Mouse (Mus musculus) hematopoietic stem cell, adult 5-6 weeks (primary cell): ENCODE measurements around the gene Kpnb1. TPM values are rescaled to one million over a fixed set of nuclear protein-coding genes. Genes with fewer than 3 reads are reported as not detected.

Experiments used
- ATAC-seq, 2 experiments: fragments of 125-278 bp in 1 of 2; replicated peaks in 1 of 2; 2 replicates each; pipeline ENCODE4 v1.8.0; 2016 to 2017; ENCODE audit warnings: inconsistent platforms in 2 of 2, mild to moderate bottlenecking in 2 of 2, moderate number of reproducible peaks in 2 of 2, low read depth in 1 of 2, moderate TSS enrichment in 1 of 2; ENCODE audit not compliant: low FRiP score in 2 of 2, poor library complexity in 2 of 2, severe bottlenecking in 2 of 2, insufficient read depth in 1 of 2, low TSS enrichment in 1 of 2
- total RNA-seq: library from RNA; stranded (forward); fragments of 172-1452, 232-1000 nt; gene quantifications from 2 replicates; pipeline ENCODE4 v1.2.3, GENCODE M21; 2017

Gene Kpnb1
- 329 and 360 TPM in 2 replicates for total RNA-seq

DNA sequence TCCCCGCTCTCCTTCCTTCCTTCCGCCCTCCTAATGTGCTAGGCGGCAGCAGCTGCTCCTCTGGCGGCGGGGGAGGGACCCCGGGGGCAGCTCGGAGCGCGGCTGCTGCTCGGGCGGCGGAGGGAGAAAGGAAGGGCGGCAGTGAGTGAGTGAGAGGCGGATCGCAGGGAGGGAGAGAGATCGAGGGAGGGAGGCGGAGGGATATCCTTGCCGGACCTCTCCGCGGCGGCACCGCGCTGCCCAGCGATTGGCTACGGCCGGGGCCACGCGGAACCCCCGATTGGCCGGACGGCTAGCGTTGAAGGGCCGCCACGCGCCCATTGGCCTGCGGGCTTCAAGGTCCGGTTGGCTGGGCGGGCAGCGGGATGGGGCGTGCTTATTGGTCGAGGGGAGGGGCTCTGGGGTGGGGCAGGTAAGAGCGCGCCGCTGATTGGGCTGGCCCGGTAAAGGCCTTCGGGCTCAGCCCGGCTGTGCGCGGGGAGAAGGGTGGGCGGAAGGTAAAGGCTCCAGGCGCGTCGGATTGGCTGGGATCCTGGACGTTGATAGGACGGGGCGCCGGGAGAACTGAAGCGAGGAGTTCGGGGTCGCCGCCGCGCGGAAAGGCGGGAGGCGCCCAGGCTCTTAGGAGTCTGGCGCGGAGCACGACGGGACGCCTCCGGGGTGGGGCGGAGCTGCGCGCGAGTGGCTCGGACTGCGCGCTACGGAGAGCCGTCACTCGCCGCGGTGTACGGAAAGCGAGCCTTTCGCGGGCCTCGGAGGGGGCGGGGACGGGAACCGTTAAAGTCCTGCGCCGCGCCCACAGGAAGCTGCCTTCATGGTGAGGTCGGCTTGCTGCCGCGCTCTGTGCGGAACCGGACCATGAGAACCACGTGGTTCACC is at the start of gene Kpnb1:
TSS of gene Kpnb1 (minus strand) at position 118 of the 879 bp plus-strand sequence.
- ATAC-seq = peak; percentile 78 to 82

DNA sequence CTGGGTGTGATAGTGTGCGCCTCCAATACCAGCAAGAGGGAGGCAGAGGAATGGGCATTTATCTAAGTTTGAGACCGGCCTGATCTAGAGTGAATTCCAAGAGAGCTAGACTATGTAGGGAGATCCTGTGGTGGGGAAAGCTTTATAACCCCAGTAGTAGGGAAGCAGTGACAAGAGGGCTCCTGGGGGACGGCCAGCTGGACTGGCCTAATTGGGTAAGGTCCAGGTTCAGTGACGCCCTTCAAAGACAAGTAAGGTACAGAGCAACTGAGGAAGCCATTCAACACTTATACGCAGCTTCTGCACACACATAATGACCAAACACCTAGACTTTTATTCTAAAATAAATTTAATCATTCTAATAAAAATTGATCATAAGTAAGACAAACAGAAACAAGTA is 44.8 kb upstream of the Kpnb1 start:
- no peak for ATAC-seq

DNA sequence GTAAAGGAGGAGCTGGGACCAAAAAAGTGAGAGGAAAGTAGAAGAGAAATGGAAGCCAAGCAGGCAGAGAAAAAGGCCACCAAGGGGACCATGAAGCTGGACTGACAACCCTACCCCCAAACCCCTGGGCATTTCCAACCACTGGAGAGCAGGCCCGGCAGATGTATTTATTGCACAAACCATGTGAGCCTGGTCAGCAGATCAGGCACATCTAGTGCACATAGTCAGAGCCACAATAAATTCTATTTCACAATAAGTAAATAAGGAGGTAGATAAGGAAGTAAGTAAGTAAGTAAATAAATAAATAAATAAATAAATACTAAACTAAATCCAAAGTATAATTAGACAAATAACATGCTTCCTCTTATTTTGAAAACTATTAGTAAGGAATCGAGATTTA is 41.7 kb upstream of the Kpnb1 start:
- ATAC-seq = no peak

DNA sequence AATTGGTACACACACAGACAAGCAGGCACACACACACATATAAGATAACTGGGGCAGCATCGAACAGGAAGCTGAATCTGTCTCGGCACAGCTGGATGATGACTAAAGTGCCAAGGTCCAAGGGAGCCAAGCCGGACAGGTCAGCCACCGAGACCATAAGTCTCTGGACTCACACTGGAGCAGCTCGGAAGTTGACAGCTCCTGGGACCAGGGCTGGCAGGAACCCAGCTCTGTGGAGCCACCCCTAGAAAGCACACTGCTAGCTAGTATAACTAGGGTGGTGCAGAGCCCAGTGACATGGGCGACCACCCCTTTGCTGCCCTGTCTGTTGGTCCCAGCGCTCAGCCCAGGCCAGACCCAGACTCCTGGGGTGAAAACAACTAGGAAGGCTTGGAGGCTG is 41.3 kb upstream of the Kpnb1 start:
- no peak for ATAC-seq

DNA sequence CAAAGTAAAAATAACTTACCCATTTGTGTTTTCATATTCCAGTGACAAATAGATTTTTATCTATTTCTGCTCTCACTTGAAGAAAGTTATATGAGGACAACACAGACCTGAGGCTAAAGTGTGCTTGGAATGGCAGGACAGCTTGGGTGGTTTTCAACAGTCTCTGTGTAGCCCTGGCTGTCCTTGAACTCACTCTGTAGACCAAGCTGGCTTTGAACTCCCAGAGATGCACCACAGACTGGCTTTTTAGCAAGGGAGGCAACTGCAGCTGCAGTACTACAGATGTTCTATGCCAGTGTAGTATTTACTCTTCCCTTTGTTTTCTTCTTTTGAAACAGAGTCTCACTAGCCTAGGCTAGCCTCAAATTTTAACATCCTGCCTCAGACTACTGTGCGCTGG is 38.5 kb upstream of the Kpnb1 start:
- ATAC-seq = no peak

DNA sequence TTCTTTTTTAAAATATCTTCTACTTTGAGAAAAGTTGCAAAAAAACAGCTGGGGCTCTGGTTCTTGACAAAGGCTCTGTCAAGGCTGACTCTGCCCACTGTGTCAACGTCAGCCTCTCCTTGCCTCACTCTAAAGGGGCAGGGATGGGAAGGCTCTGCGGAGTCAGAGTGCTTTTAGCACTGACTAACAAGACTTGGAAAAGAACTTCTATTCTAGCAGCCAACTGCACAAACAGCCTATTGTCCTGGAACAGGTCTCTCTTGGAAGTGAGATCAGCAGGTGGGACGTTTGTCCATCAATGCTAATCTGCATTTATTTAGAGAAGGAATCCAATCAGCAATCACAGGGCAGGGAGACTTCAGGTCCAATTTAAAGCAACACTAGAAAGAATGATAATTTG is 35.8 kb upstream of the Kpnb1 start:
- ATAC-seq = no peak

DNA sequence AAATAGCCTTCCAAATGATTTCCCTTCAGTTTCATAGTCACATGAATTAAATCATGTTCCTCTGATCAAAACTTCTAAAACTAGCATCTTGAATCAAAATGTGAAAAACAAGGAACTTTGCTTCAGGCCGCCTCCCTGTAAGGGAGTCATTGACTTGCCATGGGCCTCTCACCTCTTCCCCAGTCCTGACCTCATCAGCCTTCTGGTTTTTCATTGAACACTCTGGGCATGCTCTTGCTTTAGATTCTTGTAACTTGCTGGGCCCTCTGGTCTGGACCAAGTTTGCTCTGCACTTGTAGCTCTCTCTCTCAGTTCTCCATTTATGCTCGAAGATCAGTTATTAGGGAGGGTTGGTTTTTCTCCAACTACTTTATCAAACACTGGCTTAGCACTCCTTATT is 33.9 kb upstream of the Kpnb1 start:
- no peak for ATAC-seq

DNA sequence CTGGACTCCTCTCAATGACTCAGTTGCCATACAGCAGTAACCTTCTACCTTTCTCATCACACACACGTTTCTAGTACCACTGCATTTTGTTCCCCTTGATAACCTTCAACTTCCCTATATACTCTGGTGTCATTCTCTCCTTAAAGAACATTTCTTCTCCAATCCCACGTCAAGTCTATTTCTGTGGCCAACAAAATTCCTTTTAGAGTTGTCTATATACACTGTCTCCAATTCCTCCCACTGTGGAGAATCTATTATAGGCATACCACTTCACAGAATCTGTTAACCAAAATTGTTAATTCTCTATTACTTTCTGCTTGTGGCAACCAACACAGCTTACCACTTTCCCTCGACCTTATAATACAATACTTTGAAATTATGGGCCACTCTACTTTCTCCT is 32.5 kb upstream of the Kpnb1 start:
- ATAC-seq = no peak

DNA sequence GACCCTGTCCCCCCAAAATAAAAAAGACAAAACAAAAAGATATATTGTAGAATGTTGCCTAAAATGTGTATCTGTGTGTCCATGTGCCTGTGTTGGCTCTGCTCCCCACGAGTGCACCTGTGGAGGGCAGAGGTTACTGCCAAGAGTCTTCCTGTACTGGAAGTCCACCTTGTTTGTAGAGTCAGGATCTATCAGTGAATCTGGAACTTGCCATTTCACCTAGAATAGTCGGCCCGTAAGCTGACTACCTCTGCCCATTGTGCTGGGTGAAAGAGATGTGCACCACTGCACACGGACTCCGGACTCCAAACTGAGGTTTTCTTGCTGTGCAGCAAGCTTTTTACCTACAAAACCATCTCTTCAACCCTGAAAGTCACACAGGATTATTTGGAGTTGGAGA is 26.7 kb upstream of the Kpnb1 start:
- ATAC-seq = no peak

DNA sequence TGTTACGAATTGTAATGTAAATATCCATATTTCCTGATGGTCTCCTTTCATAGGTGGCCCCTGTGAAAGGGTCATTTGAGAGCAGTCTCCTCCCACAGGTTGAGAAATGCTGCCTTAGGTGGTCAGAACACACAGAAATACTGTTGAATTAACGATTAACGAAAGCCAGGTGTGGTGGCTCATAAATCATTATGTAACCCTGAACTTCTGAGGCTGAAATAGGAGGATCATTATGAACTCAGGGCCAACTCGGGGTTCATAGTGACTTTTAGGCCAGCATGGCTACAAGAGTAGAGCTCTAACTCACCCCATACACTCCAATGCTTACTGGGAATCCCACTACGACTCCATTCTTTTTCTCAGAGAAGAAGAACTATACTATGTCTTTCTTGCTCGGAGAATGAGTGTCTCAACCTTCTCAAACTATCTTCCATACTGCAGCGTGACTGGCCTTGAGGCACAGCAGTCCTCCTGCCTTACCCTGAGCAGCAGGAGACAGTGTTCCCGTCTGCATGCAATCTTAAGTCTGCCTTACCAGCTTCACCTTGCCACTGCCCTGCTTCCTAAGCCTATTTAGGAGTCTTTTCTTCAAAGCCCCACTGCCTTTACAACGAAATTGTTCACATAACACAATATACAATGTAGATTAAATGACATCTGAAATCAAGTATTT is 23.2 kb upstream of the Kpnb1 start:
- no peak for ATAC-seq

DNA sequence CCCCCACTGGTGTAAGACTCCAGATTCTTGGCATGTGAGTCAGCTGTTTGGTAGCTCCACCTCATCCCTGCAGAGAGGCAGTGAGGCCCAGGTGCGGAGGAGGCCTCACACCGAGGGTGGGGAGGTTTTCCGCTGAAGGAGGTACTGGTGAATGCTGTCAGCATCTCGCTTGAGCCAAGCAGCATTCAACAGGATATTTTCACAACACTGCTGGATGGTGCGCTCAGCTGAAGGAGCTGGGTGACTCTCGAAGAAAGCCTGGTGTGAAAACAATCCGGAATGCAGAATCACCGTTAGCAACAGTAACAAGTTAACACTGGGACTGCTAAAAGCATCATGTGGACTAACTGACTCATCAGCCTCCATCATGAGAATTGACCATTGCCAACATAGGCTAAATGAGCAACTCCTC is 19.3 kb upstream of the Kpnb1 start:
- ATAC-seq = no peak

DNA sequence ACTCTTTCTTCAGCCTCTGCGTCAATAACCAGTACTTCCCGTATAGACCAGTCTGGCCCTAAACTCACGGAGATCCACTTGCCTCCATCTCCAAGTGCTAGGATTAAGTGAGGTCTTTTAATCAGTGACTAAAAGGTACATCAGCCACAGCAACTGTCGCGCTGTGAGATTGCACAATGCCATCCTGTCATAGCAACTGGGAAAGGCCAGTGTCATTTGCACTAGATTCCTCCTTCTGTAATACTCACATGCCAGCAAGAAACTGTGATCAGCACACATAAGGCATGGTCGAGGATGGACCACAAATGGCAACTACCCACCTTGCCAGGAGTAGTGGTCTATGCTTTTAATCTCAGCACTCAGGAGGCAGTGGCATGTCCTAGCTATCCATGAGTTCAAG is 11.8 kb upstream of the Kpnb1 start:
- ATAC-seq = no peak

DNA sequence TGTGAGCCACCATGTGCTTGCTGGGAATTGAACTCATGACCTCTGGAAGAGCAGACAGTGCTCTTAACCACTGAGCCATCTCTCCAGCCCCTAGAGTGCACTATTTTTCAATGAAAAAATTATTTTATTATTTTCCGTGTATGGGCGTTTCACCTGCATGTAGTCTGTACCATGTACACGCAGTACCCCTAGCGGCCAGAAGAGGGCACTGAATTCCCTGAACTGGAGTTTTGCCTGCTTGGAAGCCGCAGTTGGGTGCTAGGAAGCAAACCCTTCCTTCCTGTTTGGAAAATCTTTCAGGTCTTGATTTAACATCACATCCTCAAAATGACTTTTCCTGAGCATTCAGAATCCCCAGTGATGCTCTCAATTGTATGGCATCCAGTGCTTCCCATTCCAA is 10.9 kb upstream of the Kpnb1 start:
- ATAC-seq = peak; percentile 56 to 58; a peak in 3 of 4 replicates

DNA sequence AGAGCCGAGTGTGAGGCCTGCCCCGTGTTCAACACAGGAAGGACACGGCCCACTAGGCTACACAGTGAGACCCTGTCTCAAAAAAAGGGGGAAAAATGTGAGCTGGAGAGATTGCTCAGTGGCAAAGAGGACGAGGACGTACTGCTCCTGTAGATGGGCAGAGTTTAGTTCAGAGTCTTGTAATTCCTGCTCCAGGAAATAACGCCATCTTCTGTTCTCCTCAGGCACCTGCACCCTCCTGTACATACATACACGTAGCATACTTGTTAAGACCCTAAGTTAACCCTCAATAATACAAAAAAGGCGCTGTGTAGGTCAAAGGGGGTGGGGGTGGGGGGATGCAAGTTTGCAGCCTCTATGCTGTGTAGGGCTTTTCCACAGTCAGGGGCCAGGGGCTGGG is 9.3 kb upstream of the Kpnb1 start:
- no peak for ATAC-seq

DNA sequence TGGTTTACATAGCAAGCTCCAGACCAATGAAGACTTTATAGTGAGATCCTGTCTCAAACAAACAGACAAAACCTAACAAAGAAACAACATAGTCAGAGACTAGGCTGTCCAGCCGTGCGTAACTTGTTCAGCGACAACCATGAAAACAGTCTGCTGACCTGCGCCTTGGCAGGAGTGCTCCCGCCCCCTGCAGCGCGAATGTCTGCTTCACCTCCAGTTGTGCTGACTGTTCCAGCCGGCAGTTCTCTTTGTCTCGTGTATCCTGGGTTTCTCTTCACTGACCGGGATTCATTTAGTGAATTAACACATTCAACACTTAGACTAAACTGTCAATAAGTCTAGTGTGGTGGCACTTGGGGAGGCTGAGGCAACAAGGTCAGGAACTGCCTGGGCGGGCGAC is 8.9 kb upstream of the Kpnb1 start:
- no peak for ATAC-seq

DNA sequence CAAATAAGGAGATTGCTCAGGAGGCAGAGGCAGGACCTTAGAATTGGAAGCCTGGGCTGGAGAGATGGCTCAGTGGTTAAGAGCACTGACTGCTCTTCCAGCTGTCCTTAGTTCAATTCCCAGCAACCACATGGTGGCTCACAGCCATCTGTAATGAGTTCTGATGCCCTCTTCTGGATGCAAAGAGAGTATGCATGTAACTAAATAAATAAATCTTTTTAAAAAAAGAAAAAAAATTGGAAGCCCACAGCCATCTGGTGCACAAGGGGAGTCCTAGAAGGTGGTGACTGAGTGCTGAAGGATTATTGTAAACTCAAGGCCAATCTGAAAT is 4.9 kb upstream of the Kpnb1 start:
- ATAC-seq = no peak

DNA sequence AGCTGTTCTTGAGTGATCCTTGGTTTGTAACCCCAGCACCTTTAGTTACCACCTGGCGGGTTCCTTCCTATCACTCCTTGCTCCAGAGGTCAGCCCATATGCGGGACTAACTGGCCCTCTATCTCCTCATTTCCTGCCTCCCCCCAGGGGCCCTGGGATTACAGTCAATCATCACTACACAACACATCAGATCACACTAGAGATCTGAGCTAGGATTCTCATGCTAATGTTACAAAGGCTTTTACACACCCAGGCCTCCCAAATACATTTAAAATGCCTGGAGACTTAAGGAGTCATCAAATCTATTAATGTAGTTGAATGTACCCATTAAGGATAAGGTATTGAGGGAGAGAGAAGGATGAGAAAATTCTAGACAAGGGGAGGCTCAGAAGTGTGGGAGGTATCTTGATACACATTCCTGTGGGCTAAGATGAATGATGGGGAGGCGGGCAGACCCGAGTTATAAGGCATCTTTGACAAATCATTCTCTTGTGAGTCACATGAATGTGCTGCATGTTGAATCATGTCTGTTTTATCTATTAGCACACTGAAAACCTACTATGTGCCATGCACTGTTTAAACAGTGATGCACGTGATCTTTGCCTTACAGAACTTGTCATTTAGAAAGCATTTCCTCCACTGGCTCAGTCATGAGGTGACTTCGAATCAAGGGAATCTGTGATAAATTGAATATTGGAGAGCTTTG is 4.4 kb upstream of the Kpnb1 start:
- ATAC-seq = no peak

DNA sequence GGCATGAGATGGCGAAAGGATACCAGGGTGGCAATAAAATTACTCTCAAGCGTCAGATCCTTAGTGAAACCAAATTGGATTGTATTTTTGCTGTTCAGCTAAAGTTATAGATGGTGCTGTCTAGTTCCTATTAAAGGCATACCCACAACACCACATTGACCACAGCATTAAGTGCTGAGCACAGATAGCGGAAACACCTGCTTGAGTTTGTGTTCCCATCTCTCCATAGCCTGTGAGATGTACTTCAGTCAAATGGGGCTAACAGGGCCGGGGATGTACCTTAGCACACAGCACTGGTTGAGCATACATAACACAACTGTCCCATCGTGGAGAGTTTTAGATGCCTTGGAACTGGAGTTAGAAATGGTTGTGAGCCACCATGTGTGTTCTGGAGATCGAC is 3.3 kb upstream of the Kpnb1 start:
- ATAC-seq = no peak
